Mouse (Mus musculus) macrophage (primary cell): ENCODE results near the gene Cpne8. TPM values are rescaled to one million over a fixed set of nuclear protein-coding genes. Genes with fewer than 3 reads are reported as not detected.

Experiments used
- H3K27ac ChIP-seq: fragments of 350-480 bp; formaldehyde crosslinking; 2 replicates; pipeline ENCODE4 v1.9.0; 2021
- H3K36me3 ChIP-seq: fragments of 350-480 bp; formaldehyde crosslinking; 2 replicates; pipeline ENCODE4 v1.9.0; 2021; ENCODE audit errors: inconsistent target
- H3K4me3 ChIP-seq: fragments of 350-480 bp; formaldehyde crosslinking; 2 replicates; pipeline ENCODE4 v1.9.0; 2021; ENCODE audit errors: inconsistent target
- H3K79me2 ChIP-seq: fragments of 350-480 bp; formaldehyde crosslinking; 2 replicates; pipeline ENCODE4 v1.9.0; 2021; ENCODE audit errors: inconsistent target
- WGBS: methylation state at CpG from one replicate; pipeline ENCODE4 v1.1.7; 2026; ENCODE audit warnings: inconsistent platforms; ENCODE audit not compliant: missing documents; 5-methylcytosine and 5-hydroxymethylcytosine counted together
- polyA plus RNA-seq: library from polyadenylated mRNA; stranded (reverse); fragments of 250-400 nt; gene quantifications from 3 replicates; pipeline ENCODE4 v1.2.4, GENCODE M21; 2018; ENCODE audit warnings: inconsistent platforms

The Cpne8 gene
- polyA plus RNA-seq, 1 experiment from 2014 or later: 0.13 TPM

DNA sequence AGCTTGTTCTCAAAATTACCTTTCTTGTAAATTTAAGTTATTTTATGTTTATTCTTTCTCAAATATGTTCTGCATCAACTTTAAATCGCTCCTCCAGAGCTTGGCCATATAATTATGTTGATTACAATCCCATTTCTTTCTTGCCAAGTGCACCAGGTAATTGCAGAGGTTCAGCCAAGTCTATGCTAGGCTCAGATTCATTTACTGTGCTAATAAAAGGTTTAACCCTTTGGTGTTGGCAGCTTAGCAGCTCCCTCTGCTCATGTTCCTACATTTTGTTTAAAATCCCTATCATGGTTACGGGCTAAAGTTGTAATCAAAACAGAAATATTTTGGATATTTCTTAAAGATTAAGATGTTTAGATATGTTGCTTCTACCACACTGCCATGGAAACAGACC is 216.0 kb downstream of the Cpne8 start:
- WGBS: 88% methylated on average over 2 of the region's 2 CpGs
- H3K36me3 ChIP-seq: no peaks in the 10 kb centered on the region
- no peaks in the 10 kb centered on the region for H3K79me2 ChIP-seq
- no peak overlapping the region for H3K4me3 ChIP-seq
- no peak overlapping the region for H3K27ac ChIP-seq

DNA sequence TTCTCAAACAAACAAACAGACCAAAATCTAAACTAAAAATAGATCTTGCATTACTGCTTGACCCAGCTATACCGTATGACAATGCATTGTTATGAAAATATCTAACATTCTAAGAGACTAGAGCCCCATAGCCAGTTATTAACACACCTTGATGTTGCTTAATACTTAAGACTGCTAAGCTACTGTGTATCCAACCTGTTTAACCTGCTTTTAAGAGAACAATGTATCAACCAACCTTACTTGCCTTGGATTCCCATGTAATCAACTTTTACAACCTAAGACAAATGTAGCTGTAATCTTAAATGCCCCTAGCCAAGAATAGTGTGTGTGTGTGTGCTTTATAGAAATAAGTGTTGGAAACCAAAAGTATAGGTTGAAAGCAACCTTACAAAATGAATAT is 233.2 kb downstream of the Cpne8 start:
- H3K4me3 ChIP-seq: no peak overlapping the region
- WGBS: 72% methylated on average over 1 of the region's 1 CpGs

More for the DNA sequence above, 233.2 kb downstream of the Cpne8 start:
- Histone ChIP-seq H3K79me2 (no peaks in the 10 kb centered on the region), H3K27ac (no peak overlapping the region), H3K36me3 (no peaks in the 10 kb centered on the region)
